Mouse (Mus musculus) liver, adult 2 months (tissue): Measurements from ENCODE around the gene Rgs9bp.

Source experiments
- CTCF ChIP-seq: fragments of 200-500 bp; IDR thresholded peaks from 2 replicates; pipeline ENCODE4 v1.5.1; 2011; ENCODE audit warnings: low read depth, low read length, control low read depth
- POLR2A ChIP-seq: fragments of 200-500 bp; IDR thresholded peaks from 2 replicates; pipeline ENCODE4 v1.6.1; 2011; ENCODE audit warnings: low read length, control low read depth; ENCODE audit not compliant: insufficient read depth; ENCODE audit errors: extremely low read depth

DNA sequence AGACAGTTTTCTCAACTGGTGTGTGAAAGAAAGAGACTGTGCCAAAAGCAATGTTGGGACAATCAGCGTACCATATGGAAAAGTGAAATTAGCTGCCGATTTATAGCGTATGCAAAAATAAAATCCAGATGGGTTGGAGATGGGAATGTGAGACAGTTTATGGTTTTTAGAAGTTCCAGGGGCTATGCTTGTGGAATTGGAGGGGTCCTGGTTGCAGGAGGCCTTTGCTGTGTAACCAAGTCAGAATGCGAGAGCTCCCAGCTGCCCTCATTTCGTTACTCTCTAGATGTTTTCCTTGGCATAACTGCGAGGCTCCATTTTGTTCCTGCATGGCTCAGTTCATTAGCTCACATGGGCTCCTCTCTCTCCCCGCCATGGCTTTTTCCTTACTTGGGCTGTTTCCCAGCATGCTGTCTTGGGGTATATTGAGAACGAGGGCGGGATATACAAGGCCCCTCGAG lies 5.4 kb upstream of the Rgs9bp start:
- TF ChIP-seq CTCF: no peak
- no peak for TF ChIP-seq POLR2A
